In genomic region chr11:38543893-38544292, GRCm38 (mm10) we compare ENCODE assay signal across 9 mouse cellular contexts.
DNase-seq lines count a peak whose midpoint lies in the region; ATAC-seq and TF ChIP-seq lines count a peak whose summit lies in the region.
"Had no signal": no experiment of that assay in that cellular context is flagged by ENCODE, and none has a peak within 500 bp of the region (broad histone marks: within the 10 kb centered on the region; RNA-seq: fewer than 3 reads in every experiment).

No protein-coding gene starts in this region.

- H3K4me1 ChIP-seq in embryonic facial prominence, embryonic 10.5 days, result no peaks in the 10 kb centered on the region
- H3K4me1 ChIP-seq in liver, embryonic 14.5 days (replicated peaks; ENCODE audit: control insufficient read depth in 2 of 2, insufficient read depth in 2 of 2, low read length in 1 of 2), result no peaks in the 10 kb centered on the region
- H3K4me1 ChIP-seq in cerebellum, adult 2 months (ENCODE audit: control insufficient read depth, insufficient read depth, low read length), result no peaks in the 10 kb centered on the region
- H3K4me1 ChIP-seq: liver, embryonic 13.5 days had no signal

- WGBS in embryonic facial prominence, embryonic 10.5 days, result 11% methylated on average over 8 of the region's 8 CpGs
- WGBS in liver, embryonic 14.5 days (ENCODE audit: insufficient replicate concordance), result 6% methylated on average over 8 of the region's 8 CpGs
- WGBS in cerebellum, adult 2 months, result 8% methylated on average over 8 of the region's 8 CpGs

- no peaks in the 10 kb centered on the region for H3K36me3 ChIP-seq in embryonic facial prominence, embryonic 10.5 days (replicated peaks)
- H3K36me3 ChIP-seq in liver, embryonic 14.5 days (replicated peaks; ENCODE audit: control insufficient read depth, insufficient read depth, low read depth), result no peaks in the 10 kb centered on the region
- H3K36me3 ChIP-seq: liver, embryonic 13.5 days had no signal

- H3K9me3 ChIP-seq in embryonic facial prominence, embryonic 10.5 days, result no peaks in the 10 kb centered on the region
- no peaks in the 10 kb centered on the region for H3K9me3 ChIP-seq in liver, embryonic 14.5 days (ENCODE audit: control insufficient read depth, low read length)
- H3K9me3 ChIP-seq: liver, embryonic 13.5 days had no signal

- POLR2A ChIA-PET in Patski (lab: Charles Lee), result no interaction called here

- H3K4me2 ChIP-seq in liver, embryonic 14.5 days (ENCODE audit: low read depth), result no peak overlapping the region
- H3K4me2 ChIP-seq: liver, embryonic 13.5 days had no signal

- no peak overlapping the region for H3K4me3 ChIP-seq in layer of hippocampus, adult 2 months
- no peak overlapping the region for H3K4me3 ChIP-seq in embryonic facial prominence, embryonic 10.5 days
- no peak overlapping the region for H3K4me3 ChIP-seq in liver, embryonic 14.5 days (ENCODE audit: insufficient read depth in 1 of 2, low read depth in 2 of 2, low read length in 2 of 2)
- no peak overlapping the region for H3K4me3 ChIP-seq in cerebellum, adult 2 months (replicated peaks; ENCODE audit: insufficient read depth, low read depth, low read length)
- H3K4me3 ChIP-seq: liver, embryonic 13.5 days had no signal

- no peak overlapping the region for H3K9ac ChIP-seq in liver, embryonic 14.5 days (replicated peaks)
- H3K9ac ChIP-seq: liver, embryonic 13.5 days had no signal

- no peaks in the 10 kb centered on the region for H3K27me3 ChIP-seq in Patski
- H3K27me3 ChIP-seq in embryonic facial prominence, embryonic 10.5 days (replicated peaks; ENCODE audit: low read depth, poor library complexity, severe bottlenecking), result no peaks in the 10 kb centered on the region
- no peaks in the 10 kb centered on the region for H3K27me3 ChIP-seq in liver, embryonic 14.5 days (ENCODE audit: control insufficient read depth, insufficient read depth, low read length)
- H3K27me3 ChIP-seq in cerebellum, adult 2 months (ENCODE audit: control insufficient read depth, insufficient read depth, low read length), result no peaks in the 10 kb centered on the region
- H3K27me3 ChIP-seq: liver, embryonic 13.5 days had no signal

- TF ChIP-seq CTCF in layer of hippocampus, adult 2 months (conservative IDR thresholded peaks at IDR 0.05), result peak; percentile 71
- peak; percentile 6 for TF ChIP-seq CTCF in Patski (IDR thresholded peaks at IDR 0.05)
- TF ChIP-seq CTCF in liver, embryonic 14.5 days (IDR thresholded peaks at IDR 0.05; ENCODE audit: low read depth), result peak; percentile 12; the same call in 1 of the 2 replicates
- TF ChIP-seq CTCF in cerebellum, adult 2 months (IDR thresholded peaks at IDR 0.05; ENCODE audit: borderline replicate concordance, insufficient read depth, low read depth, low read length), result no peak

- in situ Hi-C loops in Patski (cut with MboI; ENCODE audit: low pct_unique_long_range_greater_than_20kb), result no loop called here

- ATAC-seq in Patski, result no peak
- ATAC-seq in liver, embryonic 14.5 days (ENCODE audit: insufficient read depth), result no peak

- no peak for TF ChIP-seq POLR2A in cerebellum, adult 2 months (IDR thresholded peaks at IDR 0.05; ENCODE audit: borderline replicate concordance, insufficient read depth, low read length)

- CTCF ChIA-PET in Patski (lab: Charles Lee), result no interaction called here

- DNase-seq in layer of hippocampus, adult 2 months (ENCODE audit: low spot score in 2 of 2), result peak in 1 of 2 experiments; percentile 27
- no peak for DNase-seq in layer of hippocampus, adult 8-10 months (ENCODE audit: low spot score in 2 of 2)
- DNase-seq in Patski (ENCODE audit: low read depth, low spot score), result no peak
- peak; percentile 50 for DNase-seq in embryonic facial prominence, embryonic 10.5 days (ENCODE audit: low spot score)
- no peak for DNase-seq in liver, embryonic 14.5 days (ENCODE audit: low read depth in 3 of 3, low spot score in 3 of 3)
- DNase-seq in layer of hippocampus, postnatal 36 days, result no peak
- DNase-seq in cerebellum, adult 2 months, result no peak
- no peak for DNase-seq in gastrocnemius, postnatal 10 days
- DNase-seq: liver, embryonic 13.5 days had no signal

- TF ChIP-seq EP300 in liver, embryonic 14.5 days (IDR thresholded peaks at IDR 0.05; ENCODE audit: low read depth), result no peak

- H3K27ac ChIP-seq in layer of hippocampus, adult 2 months, result no peak overlapping the region
- H3K27ac ChIP-seq in embryonic facial prominence, embryonic 10.5 days (replicated peaks), result no peak overlapping the region
- no peak overlapping the region for H3K27ac ChIP-seq in liver, embryonic 14.5 days
- no peak overlapping the region for H3K27ac ChIP-seq in cerebellum, adult 2 months (ENCODE audit: insufficient read depth, low read length)
- H3K27ac ChIP-seq: liver, embryonic 13.5 days had no signal
